Mouse (Mus musculus): ENCODE measurements around the gene Rft1.

DNA sequence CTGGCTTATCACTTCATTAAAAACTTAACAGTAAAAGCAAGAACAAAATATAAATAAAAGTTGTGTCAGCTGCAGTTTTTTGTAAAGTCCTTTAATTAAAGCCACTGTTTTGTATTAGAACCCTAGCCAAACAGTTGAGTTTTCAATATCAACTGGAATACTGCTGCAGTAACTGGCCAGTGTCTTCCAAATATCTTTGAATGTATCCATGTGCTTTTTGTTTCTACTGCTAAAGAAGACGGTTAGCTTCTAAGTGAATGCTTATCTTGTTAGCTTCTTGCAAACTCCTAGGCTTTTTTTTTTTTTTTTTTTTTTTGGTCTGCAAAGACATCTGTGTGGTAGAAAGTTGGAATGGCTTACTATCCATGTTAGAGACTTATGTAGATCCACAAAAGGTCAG, 65.4 kb downstream of the Rft1 start:
- no peak for TF ChIP-seq ZC3H11A (IDR thresholded peaks at IDR 0.05; ENCODE audit: borderline replicate concordance, low read depth, low read length)
- no peak for TF ChIP-seq MAFK (IDR thresholded peaks at IDR 0.05; ENCODE audit: insufficient read depth, low read depth, low read length)
- no peak for TF ChIP-seq ZNF384 (IDR thresholded peaks at IDR 0.05; ENCODE audit: low read depth, low read length)
- TF ChIP-seq CHD2 (IDR thresholded peaks at IDR 0.05; ENCODE audit: low read depth, low read length) = no peak

Measured in ES-E14 (cell line).